Mouse (Mus musculus): ENCODE measurements around the gene Zfp354b.

DNA sequence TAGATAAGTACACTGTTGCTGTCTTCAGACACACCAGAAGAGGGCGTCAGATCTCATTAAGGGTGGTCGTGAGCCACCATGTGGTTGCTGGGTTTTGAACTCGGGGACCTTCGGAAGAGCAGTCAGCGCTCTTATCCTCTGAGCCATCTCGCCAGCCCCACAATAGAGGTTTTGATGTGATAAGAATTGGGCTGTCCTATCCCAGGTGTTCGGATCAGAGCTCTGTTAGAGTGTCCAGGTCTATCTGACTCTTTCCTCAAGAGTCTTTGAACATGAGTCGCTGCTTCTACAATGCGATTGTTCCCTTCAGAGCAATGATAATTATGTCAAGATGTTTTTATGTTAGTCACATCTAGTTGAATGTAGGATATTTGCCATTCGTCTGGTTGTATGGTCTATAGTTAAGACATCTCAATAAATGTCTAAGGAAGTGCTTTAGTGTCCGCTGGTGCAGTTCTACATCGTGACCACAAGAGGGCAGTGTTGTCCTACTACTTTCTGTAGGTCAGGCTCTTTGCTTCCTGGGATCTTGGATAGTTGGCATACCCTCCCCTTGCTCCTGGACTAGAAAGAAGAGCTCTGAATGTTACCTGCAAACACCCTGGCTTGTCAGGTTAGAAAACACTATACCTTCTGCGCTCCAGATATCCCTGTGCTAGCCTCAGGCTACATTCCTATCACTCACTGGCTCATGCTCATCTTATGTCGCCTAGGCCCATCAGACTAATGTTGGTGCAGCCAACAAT is 8.4 kb upstream of the Zfp354b start:
- TF ChIP-seq CTCF (IDR thresholded peaks at IDR 0.05; ENCODE audit: borderline replicate concordance, control insufficient read depth, extremely low read depth, insufficient read depth, low read length, poor library complexity) (no peak), POLR2A (IDR thresholded peaks at IDR 0.05; ENCODE audit: control insufficient read depth, extremely low read depth, insufficient read depth, low read length, poor library complexity) (no peak)

Measured in thymus, adult 2 months (tissue).